Mouse (Mus musculus) embryonic fibroblast, embryonic 13.5 days (primary cell): ENCODE data around the gene Hoxb6. TPM values are rescaled to one million over a fixed set of nuclear protein-coding genes. Genes with fewer than 3 reads are reported as not detected.

Experiments
- H3K27ac ChIP-seq: 2 replicates; pipeline ENCODE4 v1.5.1; 2012; ENCODE audit warnings: low read length, control low read depth, inconsistent platforms; ENCODE audit not compliant: insufficient read depth
- H3K4me1 ChIP-seq: 2 replicates; pipeline ENCODE4 v1.6.1; 2011; ENCODE audit warnings: low read length; ENCODE audit not compliant: control insufficient read depth, insufficient read depth
- H3K4me3 ChIP-seq: 2 replicates; pipeline ENCODE4 v1.5.1; 2011; ENCODE audit warnings: mild to moderate bottlenecking, control low read depth, low read length; ENCODE audit not compliant: insufficient read depth
- CTCF ChIP-seq: IDR thresholded peaks from 2 replicates; pipeline ENCODE4 v1.5.1; 2011; ENCODE audit warnings: mild to moderate bottlenecking, control low read depth, low read length, moderate library complexity, borderline replicate concordance; ENCODE audit not compliant: insufficient read depth
- POLR2A ChIP-seq: IDR thresholded peaks from 2 replicates; pipeline ENCODE4 v1.6.1; 2011; ENCODE audit warnings: low read depth, mild to moderate bottlenecking, control low read depth, low read length, moderate library complexity
- polyA plus RNA-seq: library from polyadenylated mRNA; stranded (reverse); fragments of >200 nt; gene quantifications from 2 replicates; pipeline ENCODE4 v1.2.4, GENCODE M21; 2011; ENCODE audit warnings: low read depth; ENCODE audit not compliant: missing spikeins, insufficient read length

The Hoxb6 gene
- polyA plus RNA-seq, 1 experiment = 9.6 TPM

DNA sequence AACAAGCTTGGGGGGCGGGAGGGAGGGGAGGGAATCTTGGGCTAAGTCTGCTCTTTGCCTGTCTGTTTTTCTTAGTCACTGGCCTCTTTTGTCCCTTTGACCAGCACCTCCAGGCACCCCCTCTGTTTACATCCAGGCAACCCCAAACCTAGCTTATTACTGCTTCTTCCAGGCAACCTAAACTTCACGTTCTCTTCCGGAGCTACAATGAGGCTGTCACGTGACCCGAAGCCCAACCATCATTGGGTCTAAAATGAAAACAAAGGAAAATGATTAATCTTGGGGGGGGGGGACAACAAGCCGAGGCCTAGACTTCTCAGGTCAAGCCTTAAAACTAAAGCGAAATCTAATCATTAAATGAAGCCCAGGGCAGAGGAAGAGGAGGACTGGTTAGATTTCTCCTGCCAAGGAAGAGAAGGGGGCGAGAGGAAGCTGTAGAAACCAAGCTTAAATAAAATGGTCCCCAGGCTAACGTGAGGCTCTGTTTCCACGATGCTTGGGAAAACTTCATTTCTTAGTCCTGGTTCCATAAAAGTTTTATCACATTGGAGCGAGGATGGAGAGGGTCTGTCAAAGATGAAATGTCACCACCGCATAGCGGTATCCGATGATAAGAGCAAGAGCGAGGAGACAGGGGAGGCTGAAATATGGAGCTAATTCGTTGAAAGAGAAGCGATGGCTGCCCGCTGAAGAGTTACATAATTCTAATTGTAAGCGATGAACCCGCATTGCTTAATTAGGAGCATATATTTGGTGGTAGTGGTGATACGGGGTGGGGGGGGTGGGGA is 56.1 kb downstream of the Hoxb6 start:
- TF ChIP-seq POLR2A (no peak), CTCF (no peak)
- Histone ChIP-seq H3K4me1 (peaks cover 4% of the 10 kb centered on the region; the same call in 1 of the 2 replicates), H3K4me3 (no peak overlapping the region), H3K27ac (peak overlapping the region; percentile 75)

DNA sequence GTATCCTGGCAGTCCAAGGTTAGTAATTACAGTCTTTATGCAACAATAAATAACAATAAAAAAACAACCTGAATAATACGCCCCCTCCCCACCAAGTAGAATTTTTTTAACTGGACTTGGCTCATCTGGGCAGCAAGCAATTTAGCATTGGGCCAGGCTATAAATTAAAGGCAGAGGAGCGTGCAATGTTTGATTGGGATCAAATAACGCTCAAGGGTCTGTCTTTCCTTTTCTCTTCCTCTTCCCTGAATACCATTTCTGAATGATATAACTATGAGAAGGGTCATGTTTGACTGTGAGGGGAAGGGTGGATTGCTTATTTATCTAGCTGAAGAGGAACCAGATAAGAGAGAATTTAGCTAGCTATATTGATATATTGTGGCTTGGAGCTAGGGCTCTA is 56.7 kb downstream of the Hoxb6 start:
- Histone ChIP-seq H3K4me3 (no peak overlapping the region), H3K4me1 (peaks cover 4% of the 10 kb centered on the region; the same call in 1 of the 2 replicates), H3K27ac (peak overlapping the region; percentile 91; the same call in 1 of the 2 replicates)
- no peak for TF ChIP-seq CTCF
- no peak for TF ChIP-seq POLR2A

- no peak for TF ChIP-seq CTCF
- TF ChIP-seq POLR2A = peak; percentile 28; the same call in 1 of the 2 replicates
- Histone ChIP-seq H3K27ac (peak overlapping the region; percentile 91), H3K4me3 (no peak overlapping the region), H3K4me1 (peaks cover 4% of the 10 kb centered on the region; the same call in 1 of the 2 replicates)
Measured at GRCm38 (mm10) chr11:96349491-96350340, 57.4 kb downstream of the Hoxb6 start.

GRCm38 (mm10) chr11:96350341-96350624 is 58.0 kb downstream of the Hoxb6 start, which contains the start of gene Hoxb2:
Gene Hoxb2 (plus strand): TSS chr11:96350525.
- Histone ChIP-seq H3K4me3 (no peak within 1 kb of the TSS), H3K27ac (peak within 1 kb of the TSS; percentile 94), H3K4me1 (peaks cover 4% of the 10 kb centered on the region; the same call in 1 of the 2 replicates)
- TF ChIP-seq CTCF (no peak), POLR2A (no peak)

DNA sequence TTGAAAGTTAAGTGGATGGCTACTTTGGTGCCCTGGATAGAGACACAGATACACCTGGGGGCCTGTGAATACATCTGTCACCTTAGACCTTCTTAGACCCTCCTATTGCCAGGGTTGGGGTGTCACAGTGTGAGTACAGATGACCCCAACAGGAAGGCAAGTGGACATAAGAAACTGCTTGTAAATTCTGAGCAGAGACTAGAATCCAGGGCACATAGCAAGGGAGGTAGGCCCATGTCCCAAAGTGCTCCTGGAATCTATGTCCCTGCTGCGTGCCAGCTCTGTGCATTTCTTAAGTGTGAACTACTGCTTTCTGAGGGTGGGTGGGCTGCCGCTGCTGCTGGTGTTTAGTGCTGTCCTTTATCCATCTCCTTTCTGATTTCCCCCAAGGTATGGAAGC is 58.5 kb downstream of the Hoxb6 start:
- Histone ChIP-seq H3K27ac (peak overlapping the region; percentile 94), H3K4me1 (peaks cover 4% of the 10 kb centered on the region; the same call in 1 of the 2 replicates), H3K4me3 (no peak overlapping the region)
- no peak for TF ChIP-seq POLR2A
- TF ChIP-seq CTCF = no peak

Other genes starting within 250 kb of the Hoxb6 start
- 79.3 and 80.1 TPM in 2 replicates for gene Ube2z, start 227.1 kb upstream of the Hoxb6 start, polyA plus RNA-seq
- gene Atp5g1, start 216.8 kb upstream of the Hoxb6 start, polyA plus RNA-seq = 206 and 212 TPM in 2 replicates
- not detected in 2 replicates for gene Calcoco2, start 180.5 kb upstream of the Hoxb6 start, polyA plus RNA-seq
- not detected in 2 replicates for gene Ttll6, start 158.7 kb upstream of the Hoxb6 start, polyA plus RNA-seq
- not detected in 2 replicates for gene Hoxb13, start 98.2 kb upstream of the Hoxb6 start, polyA plus RNA-seq
- gene Hoxb9, start 21.0 kb upstream of the Hoxb6 start, polyA plus RNA-seq = 43.5 and 51.7 TPM in 2 replicates
- gene Hoxb8, start 10.6 kb upstream of the Hoxb6 start, polyA plus RNA-seq = 11.7 and 20.1 TPM in 2 replicates
- 13.1 and 22.5 TPM in 2 replicates for gene Hoxb7, start 5.9 kb upstream of the Hoxb6 start, polyA plus RNA-seq
- 4.1 and 5.9 TPM in 2 replicates for gene Hoxb5, start 10.9 kb downstream of the Hoxb6 start, polyA plus RNA-seq
- gene Hoxb4, start 25.8 kb downstream of the Hoxb6 start, polyA plus RNA-seq = 8.3 and 10.4 TPM in 2 replicates
- 19.1 and 21.9 TPM in 2 replicates for gene Hoxb3, start 30.9 kb downstream of the Hoxb6 start, polyA plus RNA-seq
- 6.6 and 11.0 TPM in 2 replicates for gene Hoxb2, start 58.0 kb downstream of the Hoxb6 start, polyA plus RNA-seq
- gene Hoxb1, start 73.3 kb downstream of the Hoxb6 start, polyA plus RNA-seq = not detected in 2 replicates
- 0.47 TPM in 1 of 2 replicates, not detected in the other for gene Skap1, start 172.1 kb downstream of the Hoxb6 start, polyA plus RNA-seq